Mouse (Mus musculus) lung, embryonic 14.5 days (tissue): ENCODE data around the gene Ltk. TPM values are rescaled to one million over a fixed set of nuclear protein-coding genes. Genes with fewer than 3 reads are reported as not detected.
A peak's percentile ranks its signal among the peaks of the same experiment; 100 is the strongest.

Source experiments
- ATAC-seq: fragments of 200-750 bp; cut with Nextera tagmentation; 2 replicates; pipeline ENCODE4 v1.8.0; 2017; ENCODE audit warnings: mild to moderate bottlenecking, moderate TSS enrichment, moderate library complexity; ENCODE audit not compliant: insufficient read depth
- DNase-seq: peaks from one replicate; pipeline ENCODE4 v3.0.0-alpha.2; 2015
- H3K27ac ChIP-seq: fragments of 300-500 bp; sonication (generic); 2 replicates; pipeline ENCODE4 v1.5.1; 2014; ENCODE audit warnings: low read depth, mild to moderate bottlenecking, moderate library complexity
- H3K27me3 ChIP-seq: fragments of 300-500 bp; sonication (generic); 2 replicates; pipeline ENCODE4 v1.6.1; 2014; ENCODE audit warnings: low read length, control low read depth; ENCODE audit not compliant: insufficient read depth
- H3K36me3 ChIP-seq: fragments of 300-500 bp; sonication (generic); 2 replicates; pipeline ENCODE4 v1.6.1; 2014; ENCODE audit warnings: control low read depth; ENCODE audit not compliant: insufficient read depth
- H3K4me1 ChIP-seq: fragments of 300-500 bp; sonication (generic); 2 replicates; pipeline ENCODE4 v1.6.1; 2014; ENCODE audit warnings: antibody characterized with exemption, control low read depth; ENCODE audit not compliant: insufficient read depth
- H3K4me2 ChIP-seq: fragments of 300-500 bp; sonication (generic); 2 replicates; pipeline ENCODE4 v1.6.1; 2014; ENCODE audit warnings: mild to moderate bottlenecking
- H3K4me3 ChIP-seq: fragments of 300-500 bp; sonication (generic); 2 replicates; pipeline ENCODE4 v1.5.1; 2014; ENCODE audit warnings: low read depth, low read length
- H3K9ac ChIP-seq: fragments of 300-500 bp; sonication (generic); 2 replicates; pipeline ENCODE4 v1.6.1; 2014
- H3K9me3 ChIP-seq: fragments of 300-500 bp; sonication (generic); 2 replicates; pipeline ENCODE4 v1.6.1; 2016; ENCODE audit warnings: low read depth, low read length, control low read depth
- CTCF ChIP-seq: IDR thresholded peaks from 2 replicates; pipeline ENCODE4 v1.5.1; 2016; ENCODE audit warnings: antibody characterized with exemption, low read depth
- WGBS: fragments of 180-500 bp; shearing (Covaris S2); extraction: QIAGEN DNeasy Blood & Tissue Kit; methylation state at CpG from one replicate; pipeline ENCODE4 v1.1.7; 2014; 5-methylcytosine and 5-hydroxymethylcytosine counted together
- polyA plus RNA-seq: library from polyadenylated mRNA; unstranded; fragments of >200 nt; fragmentation: Nextera tagmentation; extraction: Ambion mirVana; gene quantifications from 2 replicates; pipeline ENCODE4 v1.2.1, GENCODE M21; 2014

Gene Ltk
- polyA plus RNA-seq, 1 experiment from 2014 or later: 0.83 TPM

DNA sequence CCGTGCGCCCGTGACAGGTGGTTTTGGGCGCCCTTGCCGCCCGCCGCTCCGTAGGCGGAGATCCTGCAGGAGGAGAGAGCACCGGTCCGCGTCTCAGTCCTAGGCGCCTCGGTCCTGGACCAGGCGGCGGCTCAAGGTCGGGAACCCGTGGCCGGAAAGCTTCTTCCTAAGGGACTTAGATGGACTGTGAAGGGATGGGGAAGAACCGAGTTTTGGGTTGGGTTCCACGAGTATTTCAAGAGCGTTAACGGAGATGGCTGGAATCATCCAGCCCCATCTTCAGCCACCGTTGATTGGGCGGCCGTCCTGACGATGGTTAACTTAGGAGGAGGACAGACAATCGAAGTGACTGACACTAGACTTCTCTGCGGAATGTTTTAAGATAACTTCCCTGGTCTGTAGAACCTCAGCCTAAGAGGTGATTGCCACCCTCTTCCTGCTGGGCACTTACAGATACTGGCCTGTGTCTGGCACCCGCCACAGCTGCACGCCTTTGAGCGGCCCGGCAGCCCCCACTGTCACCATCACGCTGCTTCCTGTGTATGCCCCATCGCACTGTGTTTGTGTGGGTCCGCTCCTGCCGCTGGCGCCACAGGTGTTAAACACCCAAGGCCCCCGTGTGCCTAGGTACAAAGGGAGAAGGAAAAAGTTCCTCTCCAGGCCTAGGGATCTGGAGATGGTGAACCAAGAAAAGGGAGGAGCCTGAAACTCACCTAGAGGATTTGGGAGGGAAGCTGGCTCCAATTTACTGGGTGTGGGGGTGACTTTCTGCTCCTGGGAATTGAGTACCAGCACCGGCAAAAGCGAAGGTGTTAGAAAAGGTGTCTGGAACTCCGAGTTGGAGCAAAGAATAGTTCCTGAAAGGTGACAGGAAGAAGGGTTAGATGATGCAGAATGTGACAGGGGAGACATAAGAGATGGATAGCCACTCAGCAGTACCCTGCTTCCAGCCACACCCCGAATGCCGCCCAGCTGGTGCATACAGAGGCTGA, 1.1 kb downstream of the Ltk start:
- Histone ChIP-seq H3K4me1 (no peaks in the 10 kb centered on the region), H3K4me2 (peak overlapping the region; percentile 98), H3K9me3 (no peaks in the 10 kb centered on the region), H3K27ac (no peak overlapping the region), H3K9ac (peak overlapping the region; percentile 46), H3K27me3 (peaks cover 47% of the 10 kb centered on the region), H3K36me3 (peaks cover 7% of the 10 kb centered on the region), H3K4me3 (peak overlapping the region; percentile 59)
- WGBS: 3% methylated on average over 44 of the region's 44 CpGs
- no peak for TF ChIP-seq CTCF
- no peak for DNase-seq
- ATAC-seq: no peak

DNA sequence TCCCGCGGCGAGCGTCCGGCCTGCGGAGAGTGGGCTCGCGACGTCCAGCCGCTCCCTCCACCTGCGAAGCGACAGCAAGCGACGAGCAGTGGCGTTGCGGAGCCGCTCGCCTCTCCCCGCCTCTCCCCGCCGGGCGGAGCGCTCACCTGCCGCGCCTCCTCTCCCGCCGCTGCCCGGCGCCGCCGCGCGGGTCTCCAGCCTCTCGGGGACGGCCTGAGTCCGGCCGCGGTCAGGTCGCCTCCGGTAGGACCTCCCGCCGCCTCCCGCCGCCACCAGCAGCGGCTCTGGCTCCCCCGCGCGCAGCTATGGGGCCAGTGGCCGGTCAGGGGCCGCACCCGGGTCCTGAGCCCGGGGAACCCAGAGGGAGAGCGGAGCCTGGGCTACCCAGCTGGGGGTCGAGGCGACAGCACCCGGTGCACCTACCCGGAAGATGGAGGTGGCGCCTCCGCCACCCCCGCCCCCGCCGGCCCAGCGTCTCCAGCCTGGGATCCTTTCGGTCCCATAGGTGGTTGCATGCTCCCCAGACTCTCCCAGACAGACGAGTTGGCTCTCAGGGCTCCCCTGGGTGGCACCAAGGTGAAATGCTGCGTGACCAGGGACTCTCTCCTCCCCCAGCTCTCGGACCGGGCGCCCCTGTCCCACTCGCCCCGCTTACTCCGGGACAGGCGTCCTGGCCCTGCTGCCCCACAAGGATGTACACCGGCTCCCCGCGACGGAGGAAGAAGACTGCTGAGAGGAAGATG, 2.0 kb downstream of the Ltk start:
- H3K4me2 ChIP-seq: peak overlapping the region; percentile 98
- H3K9ac ChIP-seq: peak overlapping the region; percentile 46
- no peaks in the 10 kb centered on the region for H3K9me3 ChIP-seq
- ATAC-seq (no peak), DNase-seq (peak; percentile 34)
- under 1% methylated on average over 73 of the region's 77 CpGs for WGBS
- peaks cover under 1% of the 10 kb centered on the region for H3K36me3 ChIP-seq
- TF ChIP-seq CTCF: no peak
- H3K27me3 ChIP-seq: peaks cover 47% of the 10 kb centered on the region
- H3K4me1 ChIP-seq: no peaks in the 10 kb centered on the region
- H3K27ac ChIP-seq: no peak overlapping the region
- peak overlapping the region; percentile 59 for H3K4me3 ChIP-seq

DNA sequence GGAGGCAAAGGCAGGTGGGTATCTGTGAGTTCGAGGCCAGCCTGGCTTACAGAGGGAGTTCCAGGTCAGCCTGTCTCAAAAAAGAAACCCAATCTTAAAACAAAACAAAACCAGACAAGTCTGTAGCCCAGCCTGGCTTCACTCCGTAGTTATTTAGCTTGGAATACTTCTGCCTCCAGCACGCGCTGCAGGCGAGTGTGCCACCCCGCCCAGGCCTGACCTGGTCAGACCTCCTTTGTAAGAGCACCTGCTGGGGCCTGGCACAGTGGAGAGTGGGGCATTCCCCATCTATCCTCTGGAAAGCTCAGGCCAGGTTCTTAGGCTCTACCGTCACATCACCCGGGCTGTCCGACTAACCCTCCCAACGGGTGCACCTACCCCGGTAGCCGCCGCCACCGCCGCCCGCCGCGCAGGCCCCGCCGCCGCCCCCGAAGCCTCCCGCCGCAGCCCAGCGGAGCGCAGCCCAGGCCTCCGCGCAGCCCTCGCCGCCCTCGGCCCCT, 2.6 kb downstream of the Ltk start:
- Histone ChIP-seq H3K9me3 (no peaks in the 10 kb centered on the region), H3K27ac (no peak overlapping the region), H3K4me2 (peak overlapping the region; percentile 98), H3K9ac (peak overlapping the region; percentile 46), H3K4me1 (no peaks in the 10 kb centered on the region), H3K4me3 (peak overlapping the region; percentile 59), H3K36me3 (no peaks in the 10 kb centered on the region), H3K27me3 (peaks cover 47% of the 10 kb centered on the region)
- no peak for TF ChIP-seq CTCF
- 2% methylated on average over 27 of the region's 31 CpGs for WGBS
- ATAC-seq (no peak), DNase-seq (peak; percentile 10)

DNA sequence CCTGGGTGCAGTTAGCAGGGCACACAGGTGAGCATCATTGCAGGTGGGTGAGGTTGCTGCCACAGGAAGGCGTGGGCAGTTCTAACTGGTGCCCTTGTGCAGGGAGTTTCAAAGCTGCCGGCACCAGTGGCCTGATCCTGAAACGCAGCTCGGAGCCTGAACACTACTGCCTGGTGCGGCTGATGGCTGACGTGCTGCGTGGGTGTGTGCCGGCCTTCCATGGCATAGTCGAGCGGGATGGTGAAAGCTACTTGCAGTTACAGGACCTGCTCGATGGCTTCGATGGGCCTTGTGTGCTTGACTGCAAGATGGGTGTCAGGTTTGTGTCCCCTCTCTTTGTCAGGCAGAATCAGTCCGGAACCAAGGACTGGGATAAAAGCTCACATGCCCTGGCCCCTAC, 11.0 kb downstream of the Ltk start:
- Histone ChIP-seq H3K27me3 (peaks cover 11% of the 10 kb centered on the region; the same call in 1 of the 2 replicates), H3K9me3 (no peaks in the 10 kb centered on the region), H3K4me1 (peaks cover 3% of the 10 kb centered on the region; the same call in 1 of the 2 replicates), H3K9ac (no peak overlapping the region), H3K4me3 (no peak overlapping the region), H3K27ac (no peak overlapping the region), H3K4me2 (no peak overlapping the region), H3K36me3 (no peaks in the 10 kb centered on the region)
- ATAC-seq: no peak
- no peak for TF ChIP-seq CTCF
- no peak for DNase-seq
- WGBS: 60% methylated on average over 13 of the region's 13 CpGs

DNA sequence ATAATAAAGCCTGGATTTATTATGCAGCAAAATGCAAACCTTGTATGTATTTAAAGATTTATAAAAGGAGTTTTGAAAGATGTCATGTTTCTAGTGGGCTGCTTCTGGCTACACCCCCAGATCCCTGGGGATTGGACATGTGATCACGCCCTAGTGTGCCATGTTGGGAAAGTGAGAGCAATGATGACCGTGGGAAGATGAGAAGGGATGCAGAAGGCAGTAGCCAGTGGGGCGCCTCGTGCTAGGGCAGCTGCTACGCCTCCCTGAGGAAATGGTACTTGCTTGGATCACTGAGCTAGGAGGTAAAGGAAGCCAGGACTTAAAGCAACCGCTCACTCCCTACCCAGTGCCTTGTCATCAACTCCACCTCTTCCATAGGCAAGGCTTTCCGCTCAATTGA, 12.7 kb downstream of the Ltk start:
- DNase-seq: no peak
- H3K36me3 ChIP-seq: no peaks in the 10 kb centered on the region
- H3K27me3 ChIP-seq: peaks cover 28% of the 10 kb centered on the region
- H3K9me3 ChIP-seq: no peaks in the 10 kb centered on the region
- no peak overlapping the region for H3K4me2 ChIP-seq
- 74% methylated on average over 7 of the region's 7 CpGs for WGBS
- no peak overlapping the region for H3K4me3 ChIP-seq
- TF ChIP-seq CTCF: no peak
- no peak overlapping the region for H3K27ac ChIP-seq
- no peak for ATAC-seq
- no peak overlapping the region for H3K9ac ChIP-seq
- peaks cover 8% of the 10 kb centered on the region; the same call in 1 of the 2 replicates for H3K4me1 ChIP-seq

DNA sequence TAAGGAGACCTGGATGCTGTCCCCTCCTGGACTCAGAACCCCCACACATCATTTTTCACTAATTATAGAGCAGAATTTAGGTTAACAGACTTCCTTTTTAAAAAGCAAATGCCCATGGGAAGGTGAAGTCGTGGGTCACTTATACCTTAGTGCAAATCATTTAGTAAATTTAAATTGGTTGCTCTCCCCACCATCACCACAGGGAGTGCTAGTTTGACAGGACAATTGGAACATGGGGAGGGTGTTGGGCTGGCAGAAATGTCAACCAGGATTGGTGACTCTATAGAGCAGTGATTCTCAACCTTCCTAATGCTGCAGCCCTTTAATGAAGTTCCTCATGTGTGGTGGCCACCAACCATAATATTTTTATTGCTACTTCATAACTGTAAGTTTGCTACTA, 14.9 kb downstream of the Ltk start:
- Histone ChIP-seq H3K4me3 (no peak overlapping the region), H3K36me3 (no peaks in the 10 kb centered on the region), H3K27me3 (peaks cover 26% of the 10 kb centered on the region), H3K9ac (no peak overlapping the region), H3K27ac (no peak overlapping the region), H3K9me3 (no peaks in the 10 kb centered on the region), H3K4me2 (no peak overlapping the region; the same call in 1 of the 2 replicates), H3K4me1 (peaks cover 14% of the 10 kb centered on the region)
- no peak for ATAC-seq
- peak; percentile 57 for TF ChIP-seq CTCF
- peak; percentile 55 for DNase-seq
- WGBS: 16% methylated on average over 1 of the region's 1 CpGs
